26 mouse cellular contexts compared by ENCODE assay signal in genomic region chr11:88170606-88171005, GRCm38 (mm10).
"Had no signal": no experiment of that assay in that cellular context is flagged by ENCODE, and none has a peak within 500 bp of the region (broad histone marks: within the 10 kb centered on the region; RNA-seq: fewer than 3 reads in every experiment).

No protein-coding gene starts in this region.

- H3K27me3 ChIP-seq: heart, embryonic 15.5 days had no signal

- H3K36me3 ChIP-seq: heart, embryonic 15.5 days; hindbrain, embryonic 12.5 days; intestine, embryonic 15.5 days; limb, embryonic 12.5 days; liver, embryonic 13.5 days; liver, embryonic 15.5 days had no signal

- H3K9me3 ChIP-seq: heart, embryonic 13.5 days; heart, embryonic 15.5 days; hindbrain, embryonic 10.5 days; hindbrain, embryonic 12.5 days; intestine, embryonic 15.5 days; limb, embryonic 10.5 days; limb, embryonic 12.5 days; liver, embryonic 13.5 days; liver, embryonic 15.5 days had no signal

- H3K27ac ChIP-seq: heart, embryonic 15.5 days; hindbrain, embryonic 12.5 days; hindbrain, embryonic 14.5 days; intestine, embryonic 15.5 days; layer of hippocampus, adult 2 months; left cerebral cortex, adult 2 months; limb, embryonic 12.5 days; liver, embryonic 13.5 days; liver, embryonic 15.5 days had no signal

- ATAC-seq: hindbrain, embryonic 16.5 days; inflammation-experienced regulatory T-cells, adult 6 months; intestine, embryonic 15.5 days; intestine, postnatal 0 days had no signal

- H3K4me2 ChIP-seq: hindbrain, embryonic 12.5 days; hindbrain, embryonic 14.5 days; intestine, embryonic 15.5 days; liver, embryonic 11.5 days; liver, embryonic 13.5 days; liver, embryonic 15.5 days had no signal

- H3K9ac ChIP-seq: heart, embryonic 15.5 days; hindbrain, embryonic 12.5 days; hindbrain, embryonic 14.5 days; intestine, embryonic 15.5 days; liver, embryonic 13.5 days; liver, embryonic 15.5 days had no signal

- H3K4me3 ChIP-seq: heart, adult 2 months; hindbrain, embryonic 12.5 days; intestine, embryonic 15.5 days; layer of hippocampus, adult 2 months; left cerebral cortex, adult 2 months; liver, embryonic 13.5 days; liver, embryonic 15.5 days had no signal

- H3K4me1 ChIP-seq: liver, embryonic 15.5 days had no signal

- DNase-seq: gastrocnemius, postnatal 10 days; gastrocnemius, postnatal 36 days; heart, adult 2 months; heart, postnatal 4 days; kidney, adult 18-20 months; kidney, adult 8-10 months; kidney, postnatal 10 days; kidney, postnatal 25 days; kidney, postnatal 4 days; liver; liver, embryonic 13.5 days had no signal
